ENCODE assay signal across 29 mouse cellular contexts in genomic region chr19:18377466-18378089, GRCm38 (mm10).
DNase-seq lines count a peak whose midpoint lies in the region; ATAC-seq and TF ChIP-seq lines count a peak whose summit lies in the region.
"Had no signal": no experiment of that assay in that cellular context is flagged by ENCODE, and none has a peak within 500 bp of the region (broad histone marks: within the 10 kb centered on the region; RNA-seq: fewer than 3 reads in every experiment).

No protein-coding gene starts in this region.

- no peaks in the 10 kb centered on the region for H3K27me3 ChIP-seq in hindbrain, postnatal 0 days (ENCODE audit: insufficient read depth, low read length)
- H3K27me3 ChIP-seq in hindbrain, embryonic 12.5 days = no peaks in the 10 kb centered on the region
- H3K27me3 ChIP-seq in midbrain, embryonic 13.5 days = no peaks in the 10 kb centered on the region
- H3K27me3 ChIP-seq in midbrain, embryonic 11.5 days (ENCODE audit: control insufficient read depth, insufficient read depth, low read length) = no peaks in the 10 kb centered on the region
- no peaks in the 10 kb centered on the region for H3K27me3 ChIP-seq in midbrain, embryonic 15.5 days (replicated peaks)
- H3K27me3 ChIP-seq: CH12.LX; embryonic facial prominence, embryonic 13.5 days; forebrain, embryonic 12.5 days; forebrain, embryonic 15.5 days; heart, embryonic 13.5 days; hindbrain, embryonic 13.5 days had no signal

- H3K27ac ChIP-seq in hindbrain, postnatal 0 days = no peak overlapping the region
- H3K27ac ChIP-seq in hindbrain, embryonic 12.5 days = no peak overlapping the region
- no peak overlapping the region for H3K27ac ChIP-seq in midbrain, embryonic 13.5 days
- H3K27ac ChIP-seq in midbrain, embryonic 11.5 days (ENCODE audit: low read depth, low read length) = no peak overlapping the region
- no peak overlapping the region for H3K27ac ChIP-seq in midbrain, embryonic 15.5 days
- H3K27ac ChIP-seq: embryonic facial prominence, embryonic 10.5 days; embryonic facial prominence, embryonic 13.5 days; forebrain, embryonic 12.5 days; forebrain, embryonic 15.5 days; heart, embryonic 10.5 days; heart, embryonic 13.5 days; hindbrain, embryonic 13.5 days had no signal

- H3K4me3 ChIP-seq in hindbrain, postnatal 0 days (ENCODE audit: low read length) = no peak overlapping the region
- H3K4me3 ChIP-seq in hindbrain, embryonic 12.5 days = no peak overlapping the region
- no peak overlapping the region for H3K4me3 ChIP-seq in midbrain, embryonic 13.5 days (replicated peaks)
- no peak overlapping the region for H3K4me3 ChIP-seq in midbrain, embryonic 11.5 days (ENCODE audit: low read depth, low read length)
- H3K4me3 ChIP-seq in midbrain, embryonic 15.5 days = no peak overlapping the region
- H3K4me3 ChIP-seq: embryonic facial prominence, embryonic 10.5 days; embryonic facial prominence, embryonic 13.5 days; erythroblast, embryonic 14.5 days; forebrain, embryonic 12.5 days; forebrain, embryonic 15.5 days; heart, embryonic 10.5 days; heart, embryonic 13.5 days; hindbrain, embryonic 13.5 days had no signal

- H3K4me1 ChIP-seq in hindbrain, postnatal 0 days (ENCODE audit: insufficient read depth, low read length) = no peaks in the 10 kb centered on the region
- no peaks in the 10 kb centered on the region for H3K4me1 ChIP-seq in hindbrain, embryonic 12.5 days
- no peaks in the 10 kb centered on the region for H3K4me1 ChIP-seq in midbrain, embryonic 13.5 days (replicated peaks)
- H3K4me1 ChIP-seq in midbrain, embryonic 11.5 days (ENCODE audit: control insufficient read depth, insufficient read depth, low read length) = no peaks in the 10 kb centered on the region
- H3K4me1 ChIP-seq in midbrain, embryonic 15.5 days = no peaks in the 10 kb centered on the region
- H3K4me1 ChIP-seq: embryonic facial prominence, embryonic 10.5 days; embryonic facial prominence, embryonic 13.5 days; forebrain, embryonic 12.5 days; forebrain, embryonic 15.5 days; heart, embryonic 10.5 days; heart, embryonic 13.5 days; hindbrain, embryonic 13.5 days had no signal

- no peaks in the 10 kb centered on the region for H3K9me3 ChIP-seq in hindbrain, postnatal 0 days (ENCODE audit: low read length)
- H3K9me3 ChIP-seq in hindbrain, embryonic 12.5 days (replicated peaks) = no peaks in the 10 kb centered on the region
- H3K9me3 ChIP-seq in midbrain, embryonic 13.5 days = no peaks in the 10 kb centered on the region
- no peaks in the 10 kb centered on the region for H3K9me3 ChIP-seq in midbrain, embryonic 11.5 days (ENCODE audit: control insufficient read depth, low read length)
- no peaks in the 10 kb centered on the region for H3K9me3 ChIP-seq in midbrain, embryonic 15.5 days
- H3K9me3 ChIP-seq: embryonic facial prominence, embryonic 10.5 days; embryonic facial prominence, embryonic 13.5 days; forebrain, embryonic 12.5 days; forebrain, embryonic 15.5 days; G1E; heart, embryonic 10.5 days; heart, embryonic 13.5 days; hindbrain, embryonic 13.5 days had no signal

- no peaks in the 10 kb centered on the region for H3K36me3 ChIP-seq in hindbrain, postnatal 0 days (ENCODE audit: insufficient read depth, low read length)
- H3K36me3 ChIP-seq in hindbrain, embryonic 12.5 days = no peaks in the 10 kb centered on the region
- H3K36me3 ChIP-seq in midbrain, embryonic 13.5 days = no peaks in the 10 kb centered on the region
- no peaks in the 10 kb centered on the region for H3K36me3 ChIP-seq in midbrain, embryonic 11.5 days (ENCODE audit: control insufficient read depth, insufficient read depth, low read length)
- no peaks in the 10 kb centered on the region for H3K36me3 ChIP-seq in midbrain, embryonic 15.5 days (replicated peaks)
- H3K36me3 ChIP-seq: embryonic facial prominence, embryonic 10.5 days; embryonic facial prominence, embryonic 13.5 days; forebrain, embryonic 12.5 days; forebrain, embryonic 15.5 days; G1E; heart, embryonic 10.5 days; heart, embryonic 13.5 days; hindbrain, embryonic 13.5 days had no signal

- ATAC-seq in hindbrain, postnatal 0 days = no peak
- no peak for ATAC-seq in hindbrain, embryonic 12.5 days (ENCODE audit: low FRiP score)
- ATAC-seq in midbrain, embryonic 13.5 days = peak; percentile 27; the same call in 1 of the 2 replicates
- ATAC-seq in midbrain, embryonic 11.5 days (ENCODE audit: low FRiP score) = no peak
- ATAC-seq in midbrain, embryonic 15.5 days (replicated peaks) = peak; percentile 78
- ATAC-seq: forebrain, embryonic 15.5 days; Patski had no signal

- TF ChIP-seq CTCF in hindbrain, postnatal 0 days (IDR thresholded peaks at IDR 0.05; ENCODE audit: low read depth) = no peak

- no peak overlapping the region for H3K4me2 ChIP-seq in hindbrain, postnatal 0 days (ENCODE audit: low read depth, low read length)
- H3K4me2 ChIP-seq in hindbrain, embryonic 12.5 days (replicated peaks) = no peak overlapping the region
- no peak overlapping the region for H3K4me2 ChIP-seq in midbrain, embryonic 13.5 days (replicated peaks)
- H3K4me2 ChIP-seq in midbrain, embryonic 11.5 days = no peak overlapping the region
- H3K4me2 ChIP-seq in midbrain, embryonic 15.5 days = no peak overlapping the region
- H3K4me2 ChIP-seq: embryonic facial prominence, embryonic 13.5 days; forebrain, embryonic 12.5 days; forebrain, embryonic 15.5 days; heart, embryonic 13.5 days; hindbrain, embryonic 13.5 days had no signal

- 62% methylated on average over 4 of the region's 4 CpGs for WGBS in hindbrain, postnatal 0 days
- 80% methylated on average over 4 of the region's 4 CpGs for WGBS in hindbrain, embryonic 12.5 days
- whole genome bisulfite sequencing in midbrain, embryonic 13.5 days = 74% methylated on average over 4 of the region's 4 CpGs
- WGBS in midbrain, embryonic 11.5 days = 86% methylated on average over 4 of the region's 4 CpGs
- 64% methylated on average over 4 of the region's 4 CpGs for WGBS in midbrain, embryonic 15.5 days

- DNase-seq in hindbrain, postnatal 0 days (ENCODE audit: low spot score) = peak; percentile 23
- no peak for DNase-seq in midbrain, embryonic 11.5 days (ENCODE audit: low spot score, missing footprints)
- DNase-seq in adrenal gland, postnatal 14 days = no peak
- no peak for DNase-seq in heart, adult 8-10 months (ENCODE audit: low spot score)
- DNase-seq: adrenal gland, postnatal 10 days; B cell, adult 2 months; cerebellum, adult 11-12 months; cerebellum, adult 8-10 months; cerebellum, postnatal 10 days; cerebellum, postnatal 36 days; embryo, embryonic 11 days; gastrocnemius, postnatal 25 days; heart, adult 18-20 months; heart, postnatal 14 days; heart, postnatal 4 days had no signal

- H3K9ac ChIP-seq in hindbrain, postnatal 0 days (replicated peaks; ENCODE audit: low read length) = no peak overlapping the region
- no peak overlapping the region for H3K9ac ChIP-seq in hindbrain, embryonic 12.5 days
- H3K9ac ChIP-seq in midbrain, embryonic 13.5 days (replicated peaks) = no peak overlapping the region
- no peak overlapping the region for H3K9ac ChIP-seq in midbrain, embryonic 11.5 days (ENCODE audit: low read length)
- H3K9ac ChIP-seq in midbrain, embryonic 15.5 days = no peak overlapping the region
- H3K9ac ChIP-seq: embryonic facial prominence, embryonic 13.5 days; forebrain, embryonic 12.5 days; forebrain, embryonic 15.5 days; heart, embryonic 13.5 days; hindbrain, embryonic 13.5 days had no signal

Comparison
In these comparisons a context has a peak if more than half of its experiments do, and no peak if none do; other contexts are left out.
1. ATAC-seq: peak in midbrain, embryonic 13.5 days (single experiment) and midbrain, embryonic 15.5 days (single experiment); none in hindbrain, postnatal 0 days (single experiment), hindbrain, embryonic 12.5 days (single experiment) and midbrain, embryonic 11.5 days (single experiment).